Mouse (Mus musculus) CD8-positive naive resting alpha-beta T cell, adult 57 days (primary cell): ENCODE results near the gene Tmc4. TPM values are rescaled to one million over a fixed set of nuclear protein-coding genes. Genes with fewer than 3 reads are reported as not detected.

ENCODE experiments used
- total RNA-seq: library from RNA; stranded (reverse); gene quantifications from one replicate; pipeline ENCODE4 v1.2.4, GENCODE M21; 2023

The Tmc4 gene
- total RNA-seq: 10.1 TPM

DNA sequence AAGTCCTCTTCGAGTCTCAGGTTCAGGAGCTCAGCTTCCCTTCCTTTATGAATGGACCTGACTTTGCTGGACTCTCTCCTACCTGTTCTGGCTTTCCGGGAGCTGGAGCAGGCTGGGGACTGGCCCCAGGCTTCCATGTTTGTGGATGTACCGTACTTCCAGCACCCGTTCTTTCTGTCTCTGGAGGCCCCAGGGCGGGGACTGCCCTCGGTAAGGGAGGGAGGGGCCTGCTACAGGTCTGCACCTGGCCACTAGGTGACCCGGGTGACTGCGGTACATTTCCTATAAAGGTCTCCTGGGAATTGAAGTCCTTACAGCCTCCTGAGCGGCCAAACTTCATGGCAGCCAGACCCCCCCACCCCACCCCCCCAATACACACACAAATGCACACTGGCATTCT, at the start of gene Tmc4:
Gene Tmc4, minus strand, starts transcription at position 212 of the 400 bp plus-strand sequence.

DNA sequence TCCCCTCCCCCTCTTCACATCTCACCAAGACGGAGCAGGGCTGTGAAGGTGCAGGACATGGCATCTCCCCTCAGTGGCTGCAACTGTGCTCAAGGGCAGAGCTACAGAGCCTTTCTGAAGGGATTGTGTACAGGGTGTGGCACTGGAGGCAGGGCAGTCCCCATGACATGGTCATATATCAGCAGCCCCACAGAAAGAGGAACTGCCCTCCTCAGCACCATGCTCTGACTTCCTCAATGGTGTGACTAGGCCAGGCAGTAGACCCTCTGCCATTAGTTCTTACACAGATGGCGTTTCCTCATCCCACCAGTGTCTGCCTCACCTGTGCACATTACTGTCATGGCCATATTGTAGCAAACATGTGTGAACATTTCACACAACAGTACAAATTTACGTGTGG, 42.9 kb upstream of the Tmc4 start, which contains the start of gene Pirb:
Gene Pirb, minus strand, starts transcription at position 124 of the 400 bp plus-strand sequence.

DNA sequence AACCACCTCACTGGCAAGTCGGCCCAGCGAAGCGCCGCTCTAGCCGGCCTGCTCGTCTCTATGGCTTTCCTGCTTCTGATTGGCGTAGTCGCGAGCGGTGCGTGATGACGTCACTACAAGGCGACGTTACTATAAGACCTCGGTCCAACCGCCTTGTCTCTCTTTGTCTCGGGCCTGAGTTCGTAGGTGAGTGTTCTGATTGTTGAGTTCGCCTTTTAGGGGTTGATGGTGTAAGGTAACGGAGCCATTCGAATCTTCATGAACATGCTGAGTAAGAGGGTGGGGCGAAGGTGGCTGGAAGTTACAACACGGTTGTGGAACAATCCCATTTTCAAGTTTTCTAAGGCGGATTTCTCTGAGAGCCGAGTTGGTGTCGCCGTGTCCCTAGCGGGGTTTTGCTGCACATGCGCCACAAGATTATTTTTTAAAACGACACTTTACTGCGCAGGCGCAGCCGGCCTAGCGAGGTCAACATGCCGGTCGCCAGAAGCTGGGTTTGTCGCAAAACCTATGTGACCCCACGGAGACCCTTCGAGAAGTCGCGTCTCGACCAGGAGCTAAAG, 26.6 kb upstream of the Tmc4 start, which contains the start of gene Rps9:
Gene Rps9, plus strand, starts transcription at position 115 of the 563 bp plus-strand sequence.

DNA sequence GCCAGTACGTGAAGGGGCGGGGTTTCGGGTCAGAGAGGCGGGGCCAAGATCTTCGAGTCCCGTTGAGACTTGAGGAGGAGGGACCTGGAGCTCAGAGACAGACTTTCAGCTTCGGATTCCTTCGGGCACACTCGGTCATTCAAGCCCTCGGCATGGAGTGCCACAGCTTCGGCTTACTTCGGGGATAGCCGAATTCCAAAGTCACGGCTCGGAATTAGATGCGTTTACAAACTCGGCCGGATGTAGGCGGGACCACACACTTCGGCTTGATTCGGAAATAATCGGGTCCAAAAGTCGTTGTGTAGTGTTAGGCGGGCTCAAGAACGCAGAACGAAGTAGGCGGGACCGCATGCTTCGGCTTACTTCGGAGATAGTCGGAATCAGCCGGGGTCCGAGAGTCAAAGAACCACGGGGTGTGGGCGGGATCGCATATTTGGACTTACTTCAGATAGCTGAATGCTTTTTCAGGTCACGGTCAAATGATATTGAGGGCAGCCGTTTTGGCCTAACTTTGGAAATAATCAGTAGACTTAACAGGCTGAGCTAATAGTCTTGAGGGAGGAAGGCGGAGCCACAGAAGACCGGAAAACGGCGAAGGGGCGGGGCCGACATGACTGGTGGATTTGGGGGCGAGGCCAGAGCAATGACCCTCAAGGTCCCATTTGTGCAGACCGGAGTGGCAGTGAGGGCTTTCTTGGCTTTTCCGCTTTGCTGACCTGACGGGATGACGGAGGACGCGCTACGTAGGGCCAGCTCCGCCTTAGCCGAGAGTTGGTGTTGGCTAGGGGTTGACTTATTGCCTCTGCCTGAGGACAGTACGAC, 15.8 kb upstream of the Tmc4 start, which contains the start of gene Mboat7:
Gene Mboat7, minus strand, starts transcription at position 537 of the 822 bp plus-strand sequence.

DNA sequence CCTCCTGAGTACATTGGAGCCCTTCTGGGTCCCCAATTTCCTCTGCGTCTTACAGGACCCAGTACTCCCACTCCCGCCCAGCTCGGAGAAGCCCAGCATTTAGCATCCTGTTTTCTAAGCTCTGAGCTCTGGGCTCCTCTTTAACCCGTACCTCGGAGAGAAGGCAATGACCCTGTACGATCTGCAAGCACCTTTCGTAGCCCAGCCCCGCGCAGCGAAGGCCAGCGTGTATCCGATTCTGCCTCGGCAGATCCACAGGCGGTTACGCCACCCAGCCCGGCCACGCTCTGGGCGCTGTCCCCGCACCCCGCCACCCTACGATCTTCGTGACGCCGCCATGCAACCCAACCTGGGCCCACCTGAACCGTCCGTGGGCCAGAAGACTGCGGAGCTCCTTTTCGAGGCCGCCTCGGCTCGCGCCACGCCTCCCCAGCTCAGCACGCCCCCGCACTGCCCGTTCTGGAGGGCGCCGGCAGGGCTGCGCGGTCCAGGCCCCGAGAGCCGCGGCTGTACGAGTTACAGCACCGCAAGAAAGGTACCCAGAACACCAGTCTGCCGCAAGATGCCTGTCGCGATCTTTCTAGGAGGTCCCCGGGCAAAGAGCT, 15.1 kb upstream of the Tmc4 start, which contains the start of gene Tsen34:
Gene Tsen34, plus strand, starts transcription at position 482 of the 605 bp plus-strand sequence.

DNA sequence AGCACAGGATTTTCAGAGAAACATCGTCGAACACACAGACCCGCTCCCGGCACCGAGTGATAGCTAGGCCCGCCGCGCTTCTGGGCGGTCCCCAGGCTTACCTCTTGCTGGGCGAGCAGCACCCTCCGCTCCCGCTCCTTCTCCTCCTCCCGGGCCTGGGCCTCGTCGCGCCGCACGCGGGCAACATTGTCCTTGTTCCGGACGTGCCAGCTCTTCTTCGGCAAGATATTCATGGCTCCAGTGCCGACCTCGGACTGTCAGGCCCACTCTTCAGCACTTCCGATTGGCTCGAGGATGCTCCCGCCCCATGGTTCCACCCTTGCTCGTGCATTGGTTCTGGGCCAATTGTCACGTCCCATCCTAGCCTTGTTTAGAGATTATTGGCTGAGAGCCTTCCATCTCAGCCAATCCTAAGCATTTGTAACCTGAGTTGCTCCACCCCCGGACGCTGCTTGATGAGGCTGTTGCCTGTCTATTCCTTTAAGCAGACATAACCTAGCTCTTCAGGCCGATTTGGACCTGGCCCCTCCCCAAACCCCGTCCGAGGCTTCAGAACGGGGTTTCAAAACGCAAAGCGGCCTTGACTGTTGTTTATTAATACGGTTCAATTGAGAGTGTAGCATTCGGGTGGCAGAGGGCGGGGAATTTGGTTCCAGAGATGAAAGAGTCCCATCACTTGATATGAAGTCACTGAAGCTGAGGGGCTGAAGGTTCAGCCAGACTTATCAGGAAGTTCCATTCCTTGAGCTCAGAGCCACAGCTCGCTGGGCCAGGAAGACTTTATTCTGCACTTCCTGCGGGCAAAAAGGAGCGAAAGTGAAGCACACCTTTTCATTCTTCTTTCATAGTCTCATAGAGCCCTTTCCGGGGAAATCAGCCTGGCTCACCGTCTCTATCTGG, 11.9 kb downstream of the Tmc4 start, which contains the start of gene Leng1:
Gene Leng1, minus strand, starts transcription at position 626 of the 900 bp plus-strand sequence.

DNA sequence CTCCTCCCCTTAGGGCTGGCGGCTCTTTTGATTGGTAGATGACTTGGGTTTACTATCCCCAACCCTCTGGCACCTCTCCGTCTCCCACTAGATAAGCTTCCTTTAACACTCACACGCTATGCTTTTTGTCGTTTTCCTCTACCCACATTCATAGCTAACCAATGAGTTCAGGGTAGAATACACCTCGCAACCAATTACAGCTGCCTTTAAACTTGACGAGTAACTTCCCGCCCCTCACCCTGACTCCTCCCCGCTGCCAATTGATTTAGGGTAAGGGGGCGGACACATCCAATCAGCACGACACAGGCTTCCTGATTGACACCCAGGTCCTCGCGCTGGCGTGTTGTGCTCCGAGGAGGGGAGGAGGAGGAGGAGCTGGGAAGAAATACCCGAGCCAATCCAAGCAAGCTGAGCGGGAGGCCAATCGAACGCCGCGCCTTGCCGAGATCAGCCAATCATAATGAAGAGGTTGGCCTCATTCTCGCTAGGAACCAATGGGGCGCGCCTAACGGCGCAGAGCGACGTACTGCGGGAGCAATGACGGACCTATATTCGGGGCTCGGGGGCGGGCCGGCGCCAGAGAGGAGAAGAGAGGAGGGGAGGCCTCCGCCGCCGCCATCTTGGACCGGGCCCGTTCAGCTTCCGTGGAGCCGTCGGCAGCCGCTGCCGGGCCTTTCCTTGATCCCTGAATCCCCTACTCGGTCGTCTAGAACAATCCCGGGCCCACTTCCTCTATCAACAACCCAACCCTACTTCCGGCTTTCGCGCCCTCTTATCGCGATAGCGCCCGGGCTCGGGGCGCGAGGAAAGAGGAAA, 32.5 kb downstream of the Tmc4 start, which contains the start of gene Cnot3:
Gene Cnot3, plus strand, starts transcription at position 597 of the 816 bp plus-strand sequence.

DNA sequence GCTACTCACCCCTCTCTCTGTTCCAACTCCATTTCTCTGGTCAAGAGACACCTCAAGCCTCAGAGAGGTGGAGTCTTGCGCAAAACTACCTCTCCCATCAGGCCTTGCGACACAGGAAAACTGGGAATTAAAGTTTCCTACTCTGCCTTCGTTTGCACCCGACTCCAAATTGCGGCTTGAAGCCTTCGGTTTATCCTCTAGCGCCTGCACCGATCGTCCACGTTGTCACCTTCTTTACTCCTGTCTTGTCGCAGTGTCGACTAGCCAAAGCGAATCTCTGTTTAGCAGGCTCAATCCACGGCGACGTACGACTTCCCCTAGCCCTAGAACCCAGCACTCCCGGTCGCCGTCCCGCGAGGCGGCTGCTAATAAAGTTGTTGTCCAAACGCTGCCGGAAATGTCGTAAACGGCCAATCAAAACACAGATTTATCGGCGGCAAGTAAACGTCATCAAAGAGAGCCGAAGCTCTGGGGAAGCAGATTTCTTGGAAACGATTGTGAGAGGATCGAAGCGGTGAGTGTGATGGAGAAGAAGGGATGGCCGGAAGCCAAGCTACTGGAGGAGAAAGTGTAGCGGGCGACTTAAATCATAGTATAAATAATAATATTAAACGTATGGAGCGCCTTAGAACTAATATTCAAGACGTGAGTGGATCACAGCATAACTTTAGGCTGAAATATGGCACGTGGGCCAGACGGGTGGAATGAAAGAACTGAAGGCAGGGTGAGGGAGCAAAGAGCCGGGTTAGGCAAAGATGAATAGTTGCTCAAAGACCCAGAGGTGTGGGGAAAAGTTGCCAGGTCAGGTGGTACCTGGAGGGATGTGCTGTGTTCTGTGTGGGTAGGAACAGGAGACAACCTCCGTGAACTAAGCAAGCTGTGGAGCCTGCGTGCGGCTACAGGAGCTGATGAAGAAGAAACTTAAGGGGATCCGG, 47.5 kb downstream of the Tmc4 start, which contains the start of the genes Tfpt and Prpf31:
Gene Tfpt, minus strand, starts transcription at position 387 of the 935 bp plus-strand sequence.
Gene Prpf31, plus strand, starts transcription at position 443 of the 935 bp plus-strand sequence.

DNA sequence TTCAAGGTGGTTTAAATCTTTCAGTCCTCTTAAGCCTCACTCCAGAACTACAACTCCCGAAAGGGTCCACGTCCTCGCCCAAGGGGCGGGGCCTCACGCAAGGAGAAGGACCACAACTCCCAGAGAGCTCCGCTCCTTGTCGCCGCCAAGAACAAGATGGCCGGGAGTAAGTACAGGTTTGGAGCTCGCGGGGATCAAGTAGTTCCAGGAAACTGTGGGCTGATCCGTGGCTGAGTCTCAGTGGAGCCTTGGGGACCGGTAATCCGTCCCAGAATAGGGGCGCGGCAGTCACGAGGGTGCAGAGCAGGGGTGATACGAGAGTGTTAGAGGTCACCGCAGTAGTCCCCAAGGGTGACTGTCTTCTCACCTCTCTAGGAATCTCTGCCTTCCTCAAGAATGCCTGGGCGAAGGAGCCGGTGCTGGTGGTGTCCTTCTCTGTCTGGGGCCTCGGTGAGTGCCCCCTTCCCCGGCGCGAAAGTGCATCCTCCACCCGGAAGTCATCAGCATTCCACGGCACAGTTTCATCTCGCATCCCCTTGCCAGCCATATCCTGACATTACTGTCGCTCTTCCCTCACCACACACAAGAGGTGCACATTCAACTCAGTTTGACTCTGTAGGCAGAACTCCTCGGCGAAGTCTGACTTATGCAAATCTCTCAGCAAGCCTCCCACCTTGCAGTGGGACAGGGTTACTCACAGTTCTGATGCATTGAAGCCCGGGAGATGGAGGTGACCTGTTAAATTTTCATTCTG, 59.9 kb downstream of the Tmc4 start, which contains the start of gene Ndufa3:
Gene Ndufa3, plus strand, starts transcription at position 132 of the 754 bp plus-strand sequence.

DNA sequence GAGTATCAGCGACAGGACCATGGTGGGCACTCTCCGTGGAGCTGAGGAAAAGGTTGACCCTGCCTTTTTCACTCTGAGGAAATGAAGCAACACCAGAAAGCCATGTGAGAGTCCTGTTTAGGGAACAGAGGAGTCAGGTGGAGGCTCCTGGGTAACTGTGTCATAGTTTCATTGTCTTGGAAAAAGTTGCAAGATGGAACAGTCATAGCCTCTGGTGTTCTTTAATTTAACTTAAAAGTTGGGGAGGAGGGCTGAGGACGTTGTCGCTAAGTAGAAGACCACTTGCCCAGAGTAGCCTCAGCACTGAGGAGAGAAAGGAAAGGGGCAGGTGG, 61.3 kb downstream of the Tmc4 start, which contains the start of gene Oscar:
Gene Oscar, minus strand, starts transcription at position 101 of the 332 bp plus-strand sequence.

Other genes with a start within 250 kb of the Tmc4 start
- gene Tarm1, start 174.9 kb downstream of the Tmc4 start, total RNA-seq: not detected
- not detected for gene Oscar, start 61.4 kb downstream of the Tmc4 start, total RNA-seq
- 342 TPM for gene Ndufa3, start 60.2 kb downstream of the Tmc4 start, total RNA-seq
- 26.4 TPM for gene Tfpt, start 47.6 kb downstream of the Tmc4 start, total RNA-seq
- gene Prpf31, start 47.6 kb downstream of the Tmc4 start, total RNA-seq: 65.7 TPM
- gene Cnot3, start 32.3 kb downstream of the Tmc4 start, total RNA-seq: 113 TPM
- gene Leng1, start 11.7 kb downstream of the Tmc4 start, total RNA-seq: 11.7 TPM
- 19.7 TPM for gene Tsen34, start 15.3 kb upstream of the Tmc4 start, total RNA-seq
- gene Mboat7, start 16.0 kb upstream of the Tmc4 start, total RNA-seq: 59.5 TPM
- gene Rps9, start 26.4 kb upstream of the Tmc4 start, total RNA-seq: 2,799 TPM
- gene Pirb, start 42.8 kb upstream of the Tmc4 start, total RNA-seq: 3.2 TPM
- gene Gm15448, start 148.1 kb upstream of the Tmc4 start, total RNA-seq: 0.86 TPM
- 1.1 TPM for gene Pira2, start 167.5 kb upstream of the Tmc4 start, total RNA-seq
- gene Gm14548, start 220.6 kb upstream of the Tmc4 start, total RNA-seq: 0.24 TPM
- 0.43 TPM for gene Lilra6, start 237.9 kb upstream of the Tmc4 start, total RNA-seq